Mouse (Mus musculus): ENCODE measurements around the gene Lrg1. TPM values are rescaled to one million over a fixed set of nuclear protein-coding genes. Genes with fewer than 3 reads are reported as not detected.

The Lrg1 gene
- total and polyA plus RNA-seq, 3 experiments = not detected

DNA sequence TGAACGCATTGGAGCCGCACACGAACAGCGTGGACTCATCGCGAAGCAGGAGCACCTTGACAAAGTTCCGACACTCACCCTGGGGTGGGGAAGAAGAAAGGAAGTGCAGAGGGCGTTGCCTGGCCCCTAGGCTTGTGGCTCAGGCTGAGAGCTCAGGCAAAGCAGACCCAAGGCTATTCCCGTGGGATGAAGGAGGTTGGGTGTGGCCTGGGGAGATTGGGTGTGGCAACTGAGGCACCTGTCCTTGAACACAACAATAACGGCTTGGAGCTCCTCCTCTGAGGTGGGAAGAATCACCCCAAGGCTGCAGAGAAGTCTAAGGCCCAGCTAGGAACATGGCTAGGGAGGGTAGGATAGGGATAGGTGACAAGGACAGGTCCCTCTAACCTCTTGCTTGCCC is 9.3 kb upstream of the Lrg1 start:
- DNase-seq (ENCODE audit: extremely low read depth) = no peak
- in situ Hi-C loops (cut with MboI; ENCODE audit: low pct_ligation_motif_present, low pct_unique_long_range_greater_than_20kb, low sequenced_read_pairs) (loop anchor here (5.0 kb wide), 1 partner anchor 131 kb away; no protein-coding TSS in a partner anchor), dilution Hi-C loops (cut with MboI; ENCODE audit: extremely low pct_ligation_motif_present, extremely low pct_unique_long_range_greater_than_20kb, low sequenced_read_pairs) (no loop called here)
- Histone ChIP-seq H3K4me2 (ENCODE audit: insufficient read depth, low read depth, poor library complexity, severe bottlenecking) (no peak overlapping the region), H3K9me3 (replicated peaks; ENCODE audit: low read length) (peaks cover 3% of the 10 kb centered on the region), H3K4me1 (ENCODE audit: control insufficient read depth in 1 of 2, insufficient read depth in 2 of 2) (peaks cover 3 to 33% of the 10 kb centered on the region in 2 experiments; a peak in 3 of 4 replicates), H3K27me3 (replicated peaks) (peaks cover 14% of the 10 kb centered on the region), H3K79me2 (replicated peaks; ENCODE audit: control insufficient read depth, extremely low read depth, insufficient read depth, poor library complexity, severe bottlenecking) (no peaks in the 10 kb centered on the region), H3K36me3 (replicated peaks in 1 of 2; ENCODE audit: control insufficient read depth in 1 of 2, insufficient read depth in 1 of 2, low read length in 1 of 2) (peaks cover 0 to 28% of the 10 kb centered on the region in 2 experiments), H3K4me3 (replicated peaks in 1 of 3; ENCODE audit: low read depth in 2 of 3, low read length in 2 of 3, poor library complexity in 1 of 3) (no peak overlapping the region), H3K27ac (ENCODE audit: insufficient read depth, low read depth) (no peak overlapping the region), H3K9ac (ENCODE audit: insufficient read depth, low read depth) (no peak overlapping the region)
- TF ChIP-seq USF2 (conservative IDR thresholded peaks at IDR 0.05; ENCODE audit: low read depth, low read length) (no peak), UBTF (IDR thresholded peaks at IDR 0.05; ENCODE audit: low read depth, low read length) (no peak), MXI1 (IDR thresholded peaks at IDR 0.05; ENCODE audit: low read depth, low read length) (no peak), USF1 (IDR thresholded peaks at IDR 0.05; ENCODE audit: low read depth, low read length) (no peak), EP300 (IDR thresholded peaks at IDR 0.05; ENCODE audit: low read length) (no peak), JUN (IDR thresholded peaks at IDR 0.05; ENCODE audit: insufficient read depth, low read depth, low read length) (no peak), RAD21 (IDR thresholded peaks at IDR 0.05; ENCODE audit: low read depth, low read length) (no peak), JUND (conservative IDR thresholded peaks at IDR 0.05; ENCODE audit: low read depth, low read length) (no peak), SMC3 (IDR thresholded peaks at IDR 0.05; ENCODE audit: low read depth, low read length) (no peak), ZMIZ1 (IDR thresholded peaks at IDR 0.05; ENCODE audit: low read depth, low read length) (no peak), TBP (conservative IDR thresholded peaks at IDR 0.05; ENCODE audit: low read depth, low read length) (no peak)

DNA sequence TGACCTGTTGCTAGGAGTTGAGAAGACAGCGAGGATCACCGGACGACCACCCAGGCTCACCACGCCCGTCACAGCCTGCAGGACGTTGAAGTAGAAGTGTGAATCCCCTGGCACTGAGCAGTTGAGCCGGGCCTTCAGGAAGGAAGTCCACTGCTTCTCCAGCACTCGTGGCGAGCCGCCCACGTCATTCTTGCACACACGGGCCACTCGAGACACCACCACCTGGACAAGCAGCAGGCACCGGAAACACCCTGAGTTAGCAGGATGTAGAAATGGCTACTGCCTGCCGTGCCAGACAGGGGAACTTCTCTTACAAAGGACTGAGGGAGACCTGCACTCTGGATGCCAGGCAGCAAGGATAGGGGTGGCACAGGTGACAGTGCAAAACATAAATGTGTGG is 6.4 kb upstream of the Lrg1 start:
- no peak overlapping the region for H3K27ac ChIP-seq (ENCODE audit: insufficient read depth, low read depth)
- H3K9ac ChIP-seq (ENCODE audit: insufficient read depth, low read depth) = no peak overlapping the region
- H3K4me1 ChIP-seq (ENCODE audit: control insufficient read depth in 1 of 2, insufficient read depth in 2 of 2) = peaks cover 3 to 9% of the 10 kb centered on the region in 2 experiments; a peak in 3 of 4 replicates
- dilution Hi-C loops (cut with MboI; ENCODE audit: extremely low pct_ligation_motif_present, extremely low pct_unique_long_range_greater_than_20kb, low sequenced_read_pairs) (no loop called here), in situ Hi-C loops (cut with MboI; ENCODE audit: low pct_ligation_motif_present, low pct_unique_long_range_greater_than_20kb, low sequenced_read_pairs) (loop anchor here (5.0 kb wide), 1 partner anchor 34 kb away; the partner anchor contains the start of gene Tnfaip8l1)
- H3K9me3 ChIP-seq (replicated peaks; ENCODE audit: low read length) = peaks cover 11% of the 10 kb centered on the region
- H3K4me3 ChIP-seq (replicated peaks in 1 of 3; ENCODE audit: low read depth in 2 of 3, low read length in 2 of 3, poor library complexity in 1 of 3) = no peak overlapping the region
- peaks cover 0 to 43% of the 10 kb centered on the region in 2 experiments for H3K36me3 ChIP-seq (replicated peaks in 1 of 2; ENCODE audit: control insufficient read depth in 1 of 2, insufficient read depth in 1 of 2, low read length in 1 of 2)
- no peak for DNase-seq (ENCODE audit: extremely low read depth)
- TF ChIP-seq MAX (IDR thresholded peaks at IDR 0.05; ENCODE audit: low read length) = no peak
- no peak for TF ChIP-seq ZNF384 (IDR thresholded peaks at IDR 0.05; ENCODE audit: low read depth, low read length)
- no peak for TF ChIP-seq CTCF (conservative IDR thresholded peaks at IDR 0.05 in 1 of 2, IDR thresholded peaks at IDR 0.05 in 1 of 2; ENCODE audit: low read depth in 2 of 2, low read length in 2 of 2)
- TF ChIP-seq E2F4 (IDR thresholded peaks at IDR 0.05; ENCODE audit: insufficient replicate concordance, low read depth, low read length) = no peak
- no peak for TF ChIP-seq POLR2A (IDR thresholded peaks at IDR 0.05; ENCODE audit: low read depth, low read length)
- no peak for TF ChIP-seq KAT2A (IDR thresholded peaks at IDR 0.05; ENCODE audit: insufficient replicate concordance, low read length)
- TF ChIP-seq ZC3H11A (IDR thresholded peaks at IDR 0.05; ENCODE audit: low read depth, low read length) = no peak
- TF ChIP-seq POLR2AphosphoS2 (IDR thresholded peaks at IDR 0.05; ENCODE audit: low read depth, low read length) = no peak
- TF ChIP-seq GABPA (IDR thresholded peaks at IDR 0.05; ENCODE audit: insufficient replicate concordance, low read depth, low read length) = no peak
- no peak for TF ChIP-seq USF2 (conservative IDR thresholded peaks at IDR 0.05; ENCODE audit: low read depth, low read length)
- no peak for TF ChIP-seq ETS1 (conservative IDR thresholded peaks at IDR 0.05; ENCODE audit: low read depth, low read length)
- no peak for TF ChIP-seq NRF1 (IDR thresholded peaks at IDR 0.05; ENCODE audit: low read depth, low read length)
- TF ChIP-seq RAD21 (IDR thresholded peaks at IDR 0.05; ENCODE audit: low read depth, low read length) = no peak
- TF ChIP-seq IRF4 (IDR thresholded peaks at IDR 0.05; ENCODE audit: low read depth, low read length) = no peak
- TF ChIP-seq ZMIZ1 (IDR thresholded peaks at IDR 0.05; ENCODE audit: low read depth, low read length) = no peak
- no peak for TF ChIP-seq HCFC1 (IDR thresholded peaks at IDR 0.05; ENCODE audit: low read depth, low read length)
- TF ChIP-seq MYC (IDR thresholded peaks at IDR 0.05; ENCODE audit: low read depth, low read length) = no peak
- no peaks in the 10 kb centered on the region for H3K79me2 ChIP-seq (replicated peaks; ENCODE audit: control insufficient read depth, extremely low read depth, insufficient read depth, poor library complexity, severe bottlenecking)
- no peaks in the 10 kb centered on the region for H3K27me3 ChIP-seq (replicated peaks)
- no peak overlapping the region for H3K4me2 ChIP-seq (ENCODE audit: insufficient read depth, low read depth, poor library complexity, severe bottlenecking)

Measured in CH12.LX (cell line).